Mouse (Mus musculus) G1E (cell line): ENCODE measurements at regions not wholly inside any gene's neighbourhood (a gene's known extent, or its start where the extent isn't known, plus 50 kb on each side); places are given as distances from the start of the nearest gene placed in this dataset.

Source experiments
- CTCF ChIP-seq: IDR thresholded peaks from 2 replicates; pipeline ENCODE4 v1.5.1; 2012; ENCODE audit warnings: low read depth, low read length, inconsistent platforms, mixed read lengths
- GATA1 ChIP-seq: IDR thresholded peaks from 2 replicates; pipeline ENCODE4 v1.6.1; 2012; ENCODE audit warnings: borderline replicate concordance, low read length, inconsistent platforms, mixed read lengths

DNA sequence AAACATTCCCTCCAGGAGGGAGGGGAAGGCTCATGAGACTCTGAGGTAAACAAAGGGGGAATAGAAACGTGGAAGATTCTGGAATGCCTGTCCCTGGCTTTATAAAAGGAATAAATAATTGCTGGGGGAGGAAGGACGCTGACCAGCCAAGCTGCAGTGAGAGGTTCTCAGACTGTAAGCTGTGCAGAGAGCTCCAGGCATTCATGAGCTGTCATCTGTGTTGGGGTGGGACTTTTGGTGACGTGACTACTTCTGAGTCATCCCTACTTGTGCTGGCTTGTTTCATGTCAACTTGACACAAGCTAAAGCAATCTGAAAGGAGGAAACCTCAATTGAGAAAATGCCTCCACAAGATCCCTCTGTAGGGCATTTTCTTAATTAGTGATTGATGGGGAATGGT, 246.9 kb downstream of the Sp3 start:
- TF ChIP-seq CTCF (no peak), GATA1 (no peak)
